Mouse (Mus musculus) testis, adult 2 months (tissue): ENCODE results near the gene Jchain. TPM values are rescaled to one million over a fixed set of nuclear protein-coding genes. Genes with fewer than 3 reads are reported as not detected.

ENCODE experiments used
- H3K27ac ChIP-seq: fragments of 200-500 bp; 2 replicates; pipeline ENCODE4 v1.5.1; 2012; ENCODE audit warnings: low read depth, low read length; ENCODE audit not compliant: control insufficient read depth, insufficient read depth
- H3K27me3 ChIP-seq: fragments of 200-500 bp; 2 replicates; pipeline ENCODE4 v1.6.1; 2012; ENCODE audit warnings: mild to moderate bottlenecking, low read length, moderate library complexity; ENCODE audit not compliant: control insufficient read depth, insufficient read depth
- H3K36me3 ChIP-seq: fragments of 200-500 bp; 2 replicates; pipeline ENCODE4 v1.6.1; 2012; ENCODE audit warnings: mild to moderate bottlenecking, low read length; ENCODE audit not compliant: control insufficient read depth, insufficient read depth
- H3K4me1 ChIP-seq: fragments of 200-500 bp; 2 replicates; pipeline ENCODE4 v1.6.1; 2012; ENCODE audit warnings: low read length; ENCODE audit not compliant: control insufficient read depth, insufficient read depth
- H3K4me3 ChIP-seq: fragments of 200-500 bp; 2 replicates; pipeline ENCODE4 v1.5.1; 2012; ENCODE audit warnings: low read depth, mild to moderate bottlenecking, low read length, moderate library complexity, mixed read lengths; ENCODE audit not compliant: control insufficient read depth
- CTCF ChIP-seq: fragments of 200-500 bp; IDR thresholded peaks from 2 replicates; pipeline ENCODE4 v1.5.1; 2012; ENCODE audit warnings: low read depth, mild to moderate bottlenecking, inconsistent platforms, low read length, moderate library complexity; ENCODE audit not compliant: control insufficient read depth, insufficient read depth, insufficient replicate concordance
- POLR2A ChIP-seq: fragments of 200-500 bp; IDR thresholded peaks from 2 replicates; pipeline ENCODE4 v1.6.1; 2012; ENCODE audit warnings: low read depth, mild to moderate bottlenecking, inconsistent platforms, low read length, moderate library complexity; ENCODE audit not compliant: control insufficient read depth
- polyA plus RNA-seq: library from polyadenylated mRNA; depleted of rRNA; stranded (reverse); fragments of >200 nt; gene quantifications from 2 replicates; pipeline ENCODE4 v1.2.3, GENCODE M21; 2012

Jchain gene
- polyA plus RNA-seq, 1 experiment = 0.96 TPM

DNA sequence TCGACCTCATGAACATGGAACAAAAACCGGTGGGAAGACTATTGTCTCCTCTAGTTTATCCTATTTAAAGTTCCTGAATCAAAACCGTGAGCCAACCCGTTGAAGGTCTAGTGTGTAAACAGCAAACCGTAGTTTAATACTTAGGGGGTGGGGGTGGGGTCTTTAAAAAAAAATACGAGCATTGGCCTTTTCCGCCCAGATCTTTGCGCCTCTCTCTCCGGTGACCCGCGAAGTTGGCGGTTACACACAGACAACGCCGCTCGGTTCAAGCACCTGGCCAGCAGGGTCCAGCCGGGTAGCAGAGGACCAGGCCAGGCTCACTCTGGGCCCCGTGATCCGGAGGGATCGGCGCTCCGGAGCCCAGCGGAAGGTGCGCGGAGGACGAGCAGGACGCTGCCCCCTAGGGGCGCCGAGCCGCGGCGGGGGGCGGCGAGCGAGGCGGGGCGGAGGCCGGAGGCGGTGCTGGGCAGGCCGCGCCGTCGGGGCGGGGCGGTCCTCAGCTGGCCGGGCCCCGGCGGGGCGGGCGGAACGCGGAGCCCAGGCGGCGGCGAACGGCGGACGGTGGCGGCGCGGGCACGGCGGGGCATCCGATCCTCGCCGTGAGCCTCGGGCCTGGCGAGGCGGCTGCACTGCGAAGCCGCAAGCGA, 36.9 kb upstream of the Jchain start, which contains the start of gene Rufy3:
Gene Rufy3 (plus strand): TSS at position 540 of the 647 bp plus-strand sequence.
- Histone ChIP-seq H3K36me3 (no peaks in the 10 kb centered on the region), H3K27me3 (no peaks in the 10 kb centered on the region), H3K4me1 (peaks cover 4% of the 10 kb centered on the region), H3K27ac (peak within 1 kb of the TSS; percentile 93), H3K4me3 (peak within 1 kb of the TSS; percentile 96)
- TF ChIP-seq CTCF (peak; percentile 36), POLR2A (peak; percentile 69)

DNA sequence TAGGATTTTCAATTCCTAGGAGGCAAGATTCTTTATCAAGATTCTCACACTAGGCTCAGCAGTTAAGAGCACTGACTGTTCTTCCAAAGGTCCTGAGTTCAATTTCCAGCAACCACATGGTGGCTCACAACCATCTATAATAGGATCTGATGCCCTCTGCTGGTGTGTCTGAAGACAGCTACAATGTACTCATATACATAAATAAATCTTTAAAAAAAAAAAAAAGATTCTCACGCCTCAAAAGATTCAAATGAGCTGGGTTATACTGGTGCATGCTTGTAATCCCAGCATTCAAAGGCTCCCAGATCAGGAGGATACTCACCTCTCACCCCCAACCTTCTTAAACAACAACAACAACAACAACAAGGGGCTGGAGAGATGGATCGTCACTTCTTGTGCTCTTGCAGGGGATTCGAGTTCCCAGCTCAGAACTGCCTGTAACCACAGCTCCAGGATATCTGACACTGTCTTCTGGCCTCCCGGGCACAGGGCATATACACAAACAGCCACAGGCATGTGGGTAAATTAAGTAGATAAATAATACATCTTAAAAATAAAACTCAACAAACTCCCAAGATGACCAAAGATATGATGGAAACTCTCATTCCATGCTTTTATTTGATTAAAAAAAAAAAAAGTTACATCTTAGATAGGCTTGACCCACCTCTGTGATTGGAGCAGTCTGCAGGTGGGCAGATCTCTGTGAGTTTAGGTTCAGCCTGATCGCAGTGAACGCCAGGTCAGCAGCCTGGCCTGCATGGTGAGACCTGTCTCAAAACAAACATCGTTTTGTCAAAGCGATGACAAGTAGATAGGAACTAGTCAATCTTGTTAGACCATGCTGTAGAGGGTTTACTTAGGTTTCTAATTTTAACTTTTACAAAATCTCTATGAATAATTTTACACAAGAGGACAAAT, 35.4 kb upstream of the Jchain start:
- TF ChIP-seq CTCF (no peak), POLR2A (no peak)
- no peaks in the 10 kb centered on the region for H3K27me3 ChIP-seq

DNA sequence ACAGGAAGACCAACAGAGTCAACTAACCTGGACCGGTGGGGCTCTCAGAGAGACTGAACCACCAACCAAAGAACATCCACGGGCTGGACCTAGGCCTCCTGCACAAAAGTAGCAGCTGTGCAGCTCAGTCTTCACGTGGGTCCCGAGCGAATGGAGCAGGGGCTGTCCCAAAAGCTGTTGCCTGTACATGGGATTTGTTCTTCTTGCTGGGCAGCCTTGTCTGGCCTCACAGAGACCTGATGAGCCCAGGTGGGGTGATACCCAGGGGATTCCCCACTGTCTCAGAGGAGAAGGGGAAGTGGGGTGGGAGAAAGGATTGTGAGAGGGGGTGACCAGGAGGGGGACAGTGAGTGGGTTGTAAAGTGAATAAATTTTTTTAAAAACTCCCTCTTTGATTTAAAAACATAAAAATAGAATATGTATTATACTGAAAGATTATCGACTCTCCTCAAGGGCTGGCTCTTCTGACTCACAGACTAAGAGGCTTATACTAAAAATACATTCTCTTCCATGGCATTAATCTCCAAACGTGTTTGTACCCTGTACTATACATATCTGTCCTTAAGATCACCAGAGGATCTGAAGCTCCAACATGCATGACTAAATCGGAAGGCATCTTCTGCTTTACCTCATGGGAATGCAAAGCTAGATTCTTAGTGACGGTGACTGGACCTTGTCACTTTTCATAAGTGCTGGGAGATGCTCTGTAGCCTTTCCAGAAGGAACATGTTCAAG, 33.6 kb upstream of the Jchain start:
- H3K36me3 ChIP-seq = no peaks in the 10 kb centered on the region
- peaks cover 4% of the 10 kb centered on the region for H3K4me1 ChIP-seq
- no peak overlapping the region for H3K4me3 ChIP-seq

More for the DNA sequence above, 35.4 kb upstream of the Jchain start:
- H3K4me1 ChIP-seq = peaks cover 4% of the 10 kb centered on the region
- no peak overlapping the region; the same call in 1 of the 2 replicates for H3K4me3 ChIP-seq
- H3K36me3 ChIP-seq = no peaks in the 10 kb centered on the region
- no peak overlapping the region for H3K27ac ChIP-seq

DNA sequence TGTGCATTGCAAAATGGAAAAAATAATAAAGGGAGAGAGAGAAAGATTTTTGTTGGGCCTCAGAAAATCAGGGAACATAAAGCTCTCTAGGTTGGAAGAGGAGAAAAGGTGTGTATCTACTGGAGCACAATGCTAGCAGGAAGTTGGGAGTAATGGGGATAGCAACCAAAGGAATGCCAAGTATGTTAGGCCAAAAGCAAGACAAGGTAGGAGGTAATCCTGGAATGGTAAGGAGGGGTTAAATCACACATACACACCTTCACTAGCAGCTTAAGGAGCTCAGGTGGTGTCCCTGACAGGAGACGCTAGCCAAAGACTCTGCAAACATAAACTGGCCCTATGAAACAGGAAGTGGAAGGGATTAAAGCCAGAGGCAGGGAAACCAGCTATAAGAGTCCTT, 31.3 kb upstream of the Jchain start:
- TF ChIP-seq CTCF (no peak), POLR2A (no peak)
- Histone ChIP-seq H3K4me3 (no peak overlapping the region), H3K27ac (no peak overlapping the region), H3K4me1 (peaks cover 7% of the 10 kb centered on the region), H3K27me3 (no peaks in the 10 kb centered on the region), H3K36me3 (no peaks in the 10 kb centered on the region)

More for the DNA sequence above, 33.6 kb upstream of the Jchain start:
- Histone ChIP-seq H3K27me3 (no peaks in the 10 kb centered on the region), H3K27ac (no peak overlapping the region)
- TF ChIP-seq CTCF (no peak), POLR2A (no peak)

DNA sequence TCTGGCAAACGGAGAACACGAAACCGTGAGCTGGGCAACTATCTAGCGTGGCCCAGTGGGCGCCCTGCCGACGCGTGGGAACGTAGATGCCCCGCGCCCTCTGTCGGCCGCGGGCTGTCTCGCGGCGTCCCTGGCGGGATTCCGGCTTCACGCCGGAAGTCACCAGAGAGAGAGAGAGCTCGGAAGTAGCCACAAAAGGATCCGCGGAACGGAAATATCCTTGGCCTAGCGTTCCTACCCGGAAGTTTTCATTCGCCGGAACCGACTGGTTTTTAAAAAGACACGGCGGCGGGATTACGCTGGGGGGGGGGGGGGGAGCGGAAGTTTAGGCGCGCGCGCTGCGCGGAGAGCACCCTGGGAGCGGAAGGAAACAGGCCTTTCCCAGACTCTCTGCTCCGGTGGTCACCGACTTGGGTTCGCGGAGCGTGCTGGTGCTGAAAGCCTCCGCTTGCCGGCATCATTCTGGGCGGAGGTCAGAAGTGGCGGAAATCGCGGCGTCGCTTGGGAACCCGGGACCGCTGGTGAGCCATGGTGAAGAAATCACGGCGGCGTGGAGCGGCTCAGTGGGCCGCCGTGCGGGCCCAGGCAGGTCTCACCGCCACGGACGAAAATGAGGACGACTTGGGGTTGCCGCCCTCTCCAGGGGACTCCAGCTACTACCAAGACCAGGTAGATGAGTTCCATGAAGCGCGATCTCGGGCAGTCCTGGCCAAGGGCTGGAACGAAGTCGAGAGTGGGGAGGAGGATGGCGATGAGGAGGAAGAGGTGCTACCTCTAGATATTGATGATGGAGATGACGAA, 26.6 kb upstream of the Jchain start, which contains the start of gene Utp3:
Gene Utp3 (plus strand): TSS at position 377 of the 801 bp plus-strand sequence.
- Histone ChIP-seq H3K27ac (peak within 1 kb of the TSS; percentile 93), H3K4me3 (peak within 1 kb of the TSS; percentile 92), H3K27me3 (no peaks in the 10 kb centered on the region), H3K36me3 (no peaks in the 10 kb centered on the region), H3K4me1 (peaks cover 5% of the 10 kb centered on the region)
- peak; percentile 79 for TF ChIP-seq POLR2A
- peak; percentile 62 for TF ChIP-seq CTCF

DNA sequence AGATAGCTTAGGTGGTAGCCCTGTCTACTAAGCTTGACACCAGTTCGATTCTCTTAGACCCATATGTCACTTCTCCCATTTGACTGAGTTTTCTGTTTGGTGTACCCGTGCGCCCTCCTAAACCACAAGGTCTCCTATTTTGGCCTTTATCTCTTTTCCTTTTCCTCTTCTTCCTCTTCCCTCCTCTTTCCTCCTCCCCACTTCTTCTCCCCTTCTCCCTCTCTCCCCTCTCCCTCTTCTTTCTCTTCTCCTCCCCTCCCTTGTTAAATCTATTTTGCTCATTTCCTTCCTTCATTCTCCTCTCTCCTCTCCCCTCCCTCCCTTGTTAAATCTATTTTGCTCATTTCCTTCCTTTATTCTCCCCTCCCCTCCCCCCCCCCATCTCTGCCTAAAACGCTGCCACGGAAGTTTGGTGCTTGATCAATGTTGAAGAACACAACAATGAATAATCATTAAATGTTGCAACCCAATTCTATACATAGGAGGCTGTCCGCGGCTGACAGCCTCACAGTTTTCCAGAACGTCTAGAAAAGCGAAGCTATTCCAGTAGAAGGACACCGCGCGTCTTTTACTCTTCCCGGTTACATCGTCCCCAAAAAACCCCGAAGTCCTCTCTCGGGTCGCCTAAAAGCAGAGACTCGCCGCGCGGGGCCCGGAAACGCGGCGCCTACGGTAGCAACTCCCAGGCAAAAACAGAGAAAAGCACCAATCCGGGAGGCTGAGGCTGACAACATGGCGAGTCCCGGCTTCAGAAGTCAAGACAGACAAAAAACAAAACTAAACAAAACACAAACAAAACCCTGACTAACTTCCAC, 25.8 kb upstream of the Jchain start:
- H3K4me3 ChIP-seq = peak overlapping the region; percentile 92
- H3K27ac ChIP-seq = peak overlapping the region; percentile 93
- no peaks in the 10 kb centered on the region for H3K36me3 ChIP-seq
- no peaks in the 10 kb centered on the region for H3K27me3 ChIP-seq
- no peak for TF ChIP-seq POLR2A
- TF ChIP-seq CTCF = no peak
- peaks cover 5% of the 10 kb centered on the region for H3K4me1 ChIP-seq
